Mouse (Mus musculus) frontal cortex, postnatal 36 days (tissue): ENCODE results near the gene Ramp1.

ENCODE experiments used
- DNase-seq, 2 experiments: peaks; one replicate each; pipeline ENCODE4 v3.0.0; 2022; ENCODE audit warnings: low spot score in 2 of 2

Ramp1 gene

DNA sequence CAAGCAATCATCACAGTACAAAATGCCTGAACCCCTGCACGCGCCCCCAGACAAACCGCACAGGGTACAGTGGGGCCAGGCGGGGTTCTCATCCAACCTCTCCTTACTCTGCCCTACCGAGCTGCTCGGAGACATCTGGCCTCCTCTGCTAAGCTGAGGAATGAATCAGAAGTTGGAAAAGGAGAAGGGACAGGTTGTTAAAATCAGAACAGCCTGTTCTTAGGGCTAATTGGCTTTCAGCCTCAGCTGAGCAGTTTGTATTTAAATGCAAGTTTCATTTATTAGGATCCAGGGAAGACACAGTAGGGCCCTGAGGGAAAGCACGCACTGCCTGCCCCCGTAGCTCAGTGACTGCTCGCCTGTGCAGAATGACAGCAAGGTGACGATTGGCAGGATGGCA is 20.2 kb downstream of the Ramp1 start:
- DNase-seq = no peak

DNA sequence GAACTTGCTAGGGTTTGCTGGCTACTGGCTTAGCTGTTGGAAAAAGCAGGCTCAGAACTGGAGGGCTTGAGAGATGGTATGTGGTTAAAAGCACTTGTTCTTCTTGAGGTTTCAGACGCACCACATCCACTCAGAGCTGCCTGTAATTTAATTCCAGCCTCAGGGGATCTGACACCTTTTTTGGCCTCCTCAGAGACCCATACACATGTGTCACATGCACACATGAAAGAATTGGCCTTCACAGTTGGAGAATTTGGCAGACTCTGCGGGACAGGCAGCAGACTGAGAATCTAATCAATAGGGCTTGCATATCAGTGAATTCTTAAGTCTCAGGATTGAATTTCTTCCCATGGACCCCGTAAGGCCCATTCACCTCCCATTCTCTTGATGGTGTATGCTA is 21.5 kb downstream of the Ramp1 start:
- DNase-seq = no peak

DNA sequence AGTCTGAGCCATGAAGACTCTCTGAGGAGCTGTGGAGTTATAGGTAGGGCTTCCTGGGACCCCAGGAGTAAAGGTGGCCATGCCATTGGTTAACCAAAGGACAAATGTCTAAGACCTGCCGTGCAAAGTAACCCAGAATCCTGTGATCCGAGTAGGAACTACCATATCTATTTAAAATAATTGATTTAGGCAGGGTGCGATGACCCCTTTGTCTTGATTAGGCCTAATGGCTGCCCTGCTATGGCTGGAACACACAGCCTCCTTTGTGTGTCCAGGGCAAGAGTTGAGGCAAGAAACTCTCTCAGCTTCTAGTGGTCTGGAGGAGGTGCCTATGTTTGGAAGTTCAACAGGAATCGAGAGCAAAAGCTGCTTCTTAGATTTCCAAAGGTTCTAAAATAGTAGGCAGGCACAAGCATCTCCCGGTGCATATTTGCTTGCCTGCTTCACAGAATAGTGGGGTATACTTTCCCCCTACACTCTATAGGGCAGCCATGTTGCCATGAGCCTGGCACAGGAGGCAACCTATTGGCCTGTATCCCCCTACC is 24.7 kb downstream of the Ramp1 start:
- DNase-seq = peak in 1 of 2 experiments; percentile 54

DNA sequence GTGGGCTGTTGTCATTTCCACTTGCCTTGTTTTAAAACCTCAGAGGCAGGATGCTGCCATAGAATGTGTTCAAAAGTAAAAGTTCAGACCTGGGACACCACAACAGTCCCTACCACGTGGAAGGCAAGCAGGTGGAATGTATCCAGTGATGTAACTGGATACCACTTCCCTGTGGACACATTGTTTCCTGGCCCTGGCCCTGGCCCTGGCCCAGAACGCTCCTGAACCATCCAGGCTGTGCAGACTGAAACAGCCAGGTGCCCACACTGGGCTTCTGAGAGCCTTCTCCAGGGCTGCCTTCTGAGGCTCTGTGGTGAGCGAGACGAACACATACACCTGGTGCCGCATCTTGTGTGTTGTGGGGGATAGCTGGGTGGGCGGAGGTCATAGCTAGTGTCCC is 26.0 kb downstream of the Ramp1 start:
- DNase-seq = no peak

DNA sequence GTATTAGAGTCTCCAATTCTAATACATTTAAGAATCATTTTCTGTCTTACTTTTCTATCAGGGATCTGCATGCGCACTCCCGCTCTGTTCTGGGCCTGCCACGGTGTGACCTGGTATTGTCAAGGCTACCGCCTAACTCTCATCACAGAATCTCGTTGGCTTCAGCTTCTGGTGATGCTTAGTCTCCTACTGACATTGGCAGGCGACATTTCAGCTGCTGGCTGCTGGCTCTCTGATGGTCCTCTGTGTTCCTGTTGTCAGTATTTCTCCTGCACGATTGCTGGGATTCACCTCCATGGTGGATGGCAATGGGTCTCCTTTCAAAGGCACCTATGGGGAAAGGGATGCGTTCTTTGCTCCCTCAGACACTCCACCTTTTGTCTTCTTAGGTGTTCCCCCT is 26.7 kb downstream of the Ramp1 start:
- DNase-seq = no peak

DNA sequence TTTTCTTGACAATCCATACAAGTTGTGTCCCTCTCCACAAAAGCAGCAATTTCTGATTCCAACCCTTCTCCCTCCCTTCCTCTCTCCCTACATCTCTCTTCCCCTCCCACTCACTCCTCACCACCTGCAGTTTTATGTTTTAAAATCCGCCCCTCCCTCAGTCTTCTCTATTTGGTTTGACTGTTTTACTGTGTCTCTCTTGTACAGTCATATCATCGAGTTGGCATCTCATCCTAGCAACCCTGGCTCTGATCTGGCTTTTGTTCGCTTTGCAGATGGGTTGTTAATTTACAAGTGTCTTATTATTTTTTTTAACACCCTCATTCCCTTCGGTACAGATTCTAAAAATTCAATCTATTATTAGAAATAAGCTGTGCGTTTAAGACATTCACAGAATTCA is 27.3 kb downstream of the Ramp1 start:
- peak in 1 of 2 experiments; percentile 66 for DNase-seq

DNA sequence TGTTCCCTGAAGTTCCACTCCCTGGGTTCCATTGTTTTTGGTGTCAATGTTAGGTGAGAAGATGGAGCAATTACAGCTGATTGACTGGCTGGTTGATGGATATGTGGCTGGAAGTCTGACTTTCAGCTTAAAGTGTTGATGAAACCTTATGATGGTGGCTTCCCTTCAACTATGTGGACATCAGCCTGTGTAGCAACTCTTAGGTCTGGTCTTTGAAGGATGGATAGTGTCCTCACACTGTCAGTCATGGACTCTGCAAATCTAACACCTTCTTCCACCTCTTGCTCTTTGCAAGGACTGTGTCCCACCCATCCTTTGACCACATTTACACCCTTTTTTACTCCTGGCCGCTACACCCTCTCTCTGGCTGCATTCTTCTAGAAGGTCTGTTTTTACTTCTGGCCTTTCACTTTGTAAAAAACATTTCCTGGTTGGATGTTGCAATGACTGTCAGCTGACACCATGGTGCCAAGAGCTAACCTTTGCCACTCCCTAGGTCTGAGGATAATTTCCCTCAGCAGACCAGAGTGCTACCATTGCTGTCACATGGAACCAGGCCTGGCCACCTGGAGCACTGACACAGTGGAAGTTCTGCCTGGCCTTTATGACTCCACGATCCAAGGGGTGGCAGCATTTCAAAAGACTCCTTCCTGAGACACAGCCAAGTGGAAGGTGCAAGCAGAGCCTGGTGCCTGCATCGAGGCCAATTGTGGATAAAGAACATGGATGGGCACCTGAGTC is 27.9 kb downstream of the Ramp1 start:
- no peak for DNase-seq

DNA sequence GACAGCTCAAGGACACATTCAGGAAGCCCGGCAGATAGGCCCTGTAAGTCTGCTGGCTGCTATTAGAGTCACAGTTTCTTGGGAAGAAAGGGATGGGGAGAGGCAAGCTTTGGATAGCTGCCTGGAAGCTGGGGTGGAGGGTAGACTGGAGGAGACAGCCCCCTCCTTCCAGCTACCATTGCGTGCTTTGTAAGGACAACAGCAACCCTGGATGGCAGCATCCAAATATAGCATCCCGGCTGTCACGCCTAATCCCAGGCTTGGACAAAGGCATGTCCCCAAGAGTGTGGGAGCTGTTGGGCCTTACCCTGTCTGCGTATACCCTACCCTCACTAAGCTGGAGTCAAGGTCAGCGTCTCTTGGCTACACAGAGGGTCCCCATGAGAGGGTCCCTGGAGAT is 29.7 kb downstream of the Ramp1 start:
- peak; percentile 70 to 79 for DNase-seq

DNA sequence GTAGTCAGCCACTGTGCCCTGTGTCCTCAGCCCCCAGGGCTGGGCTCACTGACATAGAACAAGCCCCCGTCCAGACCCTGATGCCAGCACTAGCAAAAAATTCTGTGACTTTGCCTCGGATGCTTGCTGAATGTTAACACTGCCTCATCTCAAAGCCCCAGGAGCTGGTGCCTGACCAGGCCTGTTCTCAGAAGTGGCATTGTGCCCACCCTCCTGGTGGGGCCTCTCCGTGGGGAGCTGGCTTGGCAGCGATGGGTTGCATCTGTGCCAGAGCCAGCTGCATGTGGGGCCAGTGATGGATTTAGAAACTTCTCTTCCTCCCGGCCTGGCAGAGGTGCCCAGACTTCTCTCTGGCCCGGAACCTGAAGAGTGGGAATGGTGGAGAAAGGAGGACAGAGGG is 30.2 kb downstream of the Ramp1 start:
- peak; percentile 88 to 92 for DNase-seq

DNA sequence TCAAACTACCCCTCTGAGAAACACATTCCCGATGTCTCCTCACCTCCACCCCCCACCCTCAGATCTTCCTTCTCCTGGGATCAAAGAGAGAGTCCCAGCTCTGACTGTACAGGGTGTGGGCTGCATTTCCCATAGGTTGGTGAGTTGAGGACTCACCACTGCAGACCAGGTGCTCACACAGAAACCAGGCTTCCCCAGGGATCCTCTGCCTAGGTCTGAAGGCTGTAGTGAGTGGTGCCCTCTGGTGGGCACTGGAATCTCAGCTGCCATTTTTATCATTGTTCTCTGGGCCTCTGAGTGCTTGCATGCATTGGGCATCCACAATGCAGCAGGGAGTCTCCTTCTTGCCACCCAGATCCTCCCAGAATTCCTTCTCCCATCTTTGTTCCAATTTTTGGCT is 31.5 kb downstream of the Ramp1 start:
- DNase-seq = peak in 1 of 2 experiments; percentile 83

DNA sequence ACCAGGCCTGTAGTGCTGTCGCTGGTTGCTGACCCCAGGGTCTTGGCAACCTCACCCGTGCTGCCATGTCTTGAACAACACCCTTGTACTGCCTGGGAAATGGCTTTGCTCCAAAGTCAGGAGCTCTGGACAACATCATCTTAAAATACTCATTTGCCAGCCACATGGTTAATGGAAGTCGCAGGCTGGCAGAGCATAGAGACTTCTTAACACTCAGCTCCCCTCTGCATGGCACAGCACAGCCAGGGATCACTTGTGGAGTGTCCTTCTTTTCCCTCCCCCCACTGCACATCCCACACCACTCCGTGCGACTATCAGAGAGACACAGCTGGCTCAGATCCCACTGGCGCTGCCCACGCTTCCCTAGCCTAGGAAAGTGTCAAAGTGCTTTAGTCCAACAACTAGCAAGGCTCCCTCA is 32.0 kb downstream of the Ramp1 start:
- no peak for DNase-seq

DNA sequence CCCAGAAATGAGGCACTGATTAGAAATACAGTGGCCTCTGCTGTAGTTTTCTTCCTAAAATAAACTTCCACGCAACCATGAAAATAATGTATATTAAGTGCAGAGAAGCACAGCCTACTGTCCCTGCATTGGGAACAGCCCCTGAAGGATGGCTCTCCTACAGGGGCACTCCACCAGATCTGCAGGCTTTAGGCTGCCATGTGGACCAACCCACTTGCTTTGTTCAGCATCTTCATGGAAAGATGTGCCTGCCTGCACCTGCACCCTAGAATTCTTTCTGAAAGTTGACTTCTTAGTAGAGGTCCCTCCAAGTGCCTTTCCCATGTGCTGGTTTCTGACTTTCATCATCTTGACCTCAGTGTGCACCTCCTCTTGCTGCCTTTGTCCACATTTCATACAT is 35.6 kb downstream of the Ramp1 start:
- DNase-seq = no peak

DNA sequence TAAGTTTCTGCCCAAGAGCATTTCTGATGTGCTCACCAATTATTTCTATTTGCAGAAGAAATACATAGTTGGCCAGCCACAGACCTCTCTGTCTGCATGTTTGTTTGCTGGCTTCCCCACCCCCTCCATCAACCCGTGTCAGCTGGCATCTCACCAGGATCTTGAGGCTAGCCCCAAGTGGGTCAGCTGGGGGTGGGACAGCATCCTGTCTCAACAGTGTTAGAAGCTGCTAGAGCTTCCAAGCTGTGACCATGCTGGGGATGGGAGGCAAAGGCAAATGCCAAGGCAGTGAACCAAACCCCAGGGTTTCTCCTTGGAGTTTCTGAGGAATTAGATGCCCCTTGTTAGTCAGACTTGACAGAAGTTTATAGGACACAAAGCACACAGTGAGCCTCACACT is 36.4 kb downstream of the Ramp1 start:
- DNase-seq = no peak

DNA sequence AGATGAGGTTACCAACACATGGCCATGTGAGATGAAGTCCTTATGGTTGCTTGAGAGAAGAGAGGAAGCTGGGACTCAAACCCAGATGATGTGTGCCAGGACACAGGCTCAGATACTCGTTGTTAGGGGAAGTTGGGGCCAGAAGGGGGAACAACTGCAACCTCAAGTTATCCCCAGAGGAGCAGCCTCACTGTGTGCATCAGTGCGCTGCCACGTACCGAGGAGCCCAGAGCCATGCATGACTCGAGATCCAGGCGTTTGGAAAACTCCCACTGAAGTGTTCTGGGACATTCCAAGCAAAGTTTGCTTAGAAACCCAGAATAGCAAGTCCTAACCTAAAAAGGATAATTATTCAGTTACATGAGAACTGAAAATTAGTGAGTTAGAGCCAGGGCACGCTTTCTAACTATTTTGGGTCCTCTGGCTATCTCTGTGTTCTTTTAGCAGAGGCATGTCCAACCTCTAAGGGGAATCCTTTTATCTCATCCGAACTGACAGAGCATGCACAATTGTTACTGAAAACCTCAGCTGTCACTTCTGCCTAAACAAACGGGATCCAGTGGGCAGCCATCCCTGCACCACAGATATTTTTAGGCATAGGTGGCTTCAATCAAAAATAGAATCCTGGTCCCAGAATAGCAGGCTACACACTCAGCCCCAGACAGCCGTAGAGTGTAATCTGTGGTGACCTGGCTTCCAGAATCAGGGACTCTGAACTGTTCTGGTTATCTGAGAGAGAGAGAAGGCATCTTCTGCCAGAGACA is 37.1 kb downstream of the Ramp1 start:
- DNase-seq = peak in 1 of 2 experiments; percentile 45

DNA sequence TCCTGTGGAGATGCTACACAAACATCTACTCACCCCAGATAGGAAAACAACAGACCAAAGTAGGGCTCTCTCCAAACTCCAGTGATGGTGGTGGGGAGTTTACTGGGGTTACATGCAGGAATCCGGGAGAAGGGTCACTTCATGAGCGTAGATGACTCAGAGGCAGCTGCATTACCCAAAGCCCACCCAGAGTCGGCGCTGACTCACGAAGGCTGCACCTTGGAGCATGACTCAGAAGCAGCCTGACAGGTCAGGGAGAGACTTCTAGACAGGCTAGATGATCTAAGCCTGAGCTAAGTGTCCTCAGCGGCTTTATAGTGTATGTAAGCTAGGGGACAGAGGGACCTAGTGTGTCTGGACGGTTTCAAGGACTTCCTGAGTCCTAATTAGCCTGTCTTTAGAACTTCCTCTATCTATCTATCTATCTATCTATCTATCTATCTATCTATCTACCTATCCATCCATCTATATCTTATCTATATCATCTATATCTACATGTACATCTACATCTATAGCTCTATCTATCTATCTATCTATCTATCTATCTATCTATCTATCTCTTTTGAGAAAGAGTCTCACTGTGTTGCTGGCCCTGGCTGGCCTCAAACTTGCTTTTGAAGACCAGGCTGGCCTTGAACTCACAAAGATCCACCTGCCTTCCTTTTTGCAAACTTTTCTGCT is 40.2 kb downstream of the Ramp1 start:
- no peak for DNase-seq

DNA sequence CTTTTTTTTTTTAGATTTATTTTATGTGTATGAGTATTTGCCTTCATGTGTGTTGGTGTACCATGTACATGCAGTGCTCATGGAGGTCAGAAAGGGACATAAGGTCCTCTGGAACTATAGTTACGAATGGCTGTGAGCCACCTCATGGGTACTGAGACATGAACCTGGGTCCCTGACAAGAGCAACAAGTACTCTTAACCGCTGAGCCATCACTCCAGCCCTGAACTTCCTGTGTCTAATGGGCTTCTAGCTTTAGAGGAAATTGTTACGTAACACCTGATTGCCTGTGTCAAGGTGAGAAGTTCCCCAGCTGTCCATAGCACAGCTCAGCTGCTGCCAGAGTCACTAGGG is 40.7 kb downstream of the Ramp1 start:
- no peak for DNase-seq

DNA sequence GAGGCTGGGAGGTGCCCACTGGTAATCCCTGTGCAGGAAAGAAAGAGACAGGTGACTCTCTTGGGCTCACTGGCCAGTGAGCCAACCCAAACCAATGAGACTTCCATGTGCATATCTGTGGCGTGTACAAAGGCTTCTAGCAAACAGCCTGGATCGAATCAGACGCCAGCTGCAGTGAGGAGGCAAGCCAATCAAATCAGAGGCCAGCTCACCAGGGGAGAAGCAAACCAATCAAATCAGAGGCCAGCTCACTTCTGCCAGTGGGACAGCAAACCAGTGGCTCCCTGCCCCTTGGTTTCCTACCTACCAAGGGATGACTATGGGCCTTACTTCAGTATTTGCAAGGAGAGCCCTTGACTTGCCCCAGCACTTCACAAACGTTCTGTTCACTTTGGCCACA is 46.9 kb downstream of the Ramp1 start:
- no peak for DNase-seq

DNA sequence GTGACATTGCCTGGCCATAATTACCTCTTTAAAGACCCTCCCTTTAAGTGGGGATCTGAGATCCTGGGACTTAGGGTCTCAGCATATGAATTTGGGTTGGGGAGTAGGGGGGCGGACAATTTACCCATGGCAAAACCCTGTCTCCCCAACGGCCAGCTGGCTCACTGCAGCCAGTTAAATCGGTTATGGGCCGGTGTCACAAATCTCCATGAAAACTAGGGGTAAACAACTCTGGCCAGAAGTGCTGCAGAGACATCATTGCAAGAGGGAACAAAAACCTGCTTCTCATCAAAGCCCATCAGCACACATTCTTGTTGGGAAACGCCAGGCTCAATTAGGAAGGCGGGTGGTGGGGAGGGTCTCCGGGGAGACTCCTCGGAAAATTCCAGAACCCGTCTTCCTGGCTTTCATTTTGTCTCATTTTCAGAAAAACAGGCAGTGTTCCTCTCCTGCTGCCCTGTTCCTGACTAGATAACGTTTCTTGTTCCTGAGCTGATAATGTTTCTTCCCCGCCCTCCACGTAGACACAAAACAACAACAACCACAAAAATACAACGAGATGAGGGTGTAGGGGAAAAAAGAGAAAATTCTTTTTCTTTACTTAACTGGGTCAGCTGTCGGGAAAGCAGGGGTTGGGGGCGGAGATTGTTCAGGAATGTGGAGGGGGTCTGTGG is 47.9 kb downstream of the Ramp1 start:
- DNase-seq = no peak

DNA sequence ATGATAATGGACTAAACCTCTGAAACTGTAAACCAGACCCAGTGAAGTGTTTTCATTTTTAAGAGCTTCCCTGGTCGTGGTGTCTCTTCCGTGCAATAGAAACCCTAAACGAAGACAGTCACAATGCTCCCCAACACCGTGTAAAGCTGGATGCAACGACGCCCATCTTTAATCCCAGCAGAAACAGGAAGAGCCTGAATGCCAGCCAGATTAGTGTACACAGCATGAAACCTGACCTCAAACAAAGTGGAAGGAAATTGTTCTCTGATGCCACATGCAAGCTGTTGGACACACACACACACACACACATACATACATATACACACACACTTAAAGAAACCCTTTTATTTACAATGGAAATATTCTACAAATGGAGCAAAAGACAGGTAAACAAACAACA is 51.5 kb downstream of the Ramp1 start:
- no peak for DNase-seq

DNA sequence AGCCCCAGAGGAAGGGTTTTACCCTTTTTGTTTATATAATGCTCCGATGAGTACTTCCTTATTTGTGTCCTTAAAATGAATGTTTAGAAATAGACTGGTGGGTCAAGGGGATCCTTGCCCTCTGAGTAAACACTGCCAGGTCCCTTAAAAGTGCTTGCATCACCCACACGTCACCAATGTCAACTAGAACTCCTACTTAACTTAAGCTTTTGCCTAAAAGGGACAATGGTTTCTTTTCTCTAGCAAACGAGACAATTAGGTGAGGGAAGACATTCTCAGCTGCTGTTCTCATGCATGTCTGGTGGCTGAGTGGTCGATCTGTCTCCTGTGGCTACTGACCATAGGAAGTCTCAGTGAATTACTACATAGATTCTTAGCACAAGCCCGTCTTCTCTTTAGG is 52.3 kb downstream of the Ramp1 start:
- DNase-seq = no peak

DNA sequence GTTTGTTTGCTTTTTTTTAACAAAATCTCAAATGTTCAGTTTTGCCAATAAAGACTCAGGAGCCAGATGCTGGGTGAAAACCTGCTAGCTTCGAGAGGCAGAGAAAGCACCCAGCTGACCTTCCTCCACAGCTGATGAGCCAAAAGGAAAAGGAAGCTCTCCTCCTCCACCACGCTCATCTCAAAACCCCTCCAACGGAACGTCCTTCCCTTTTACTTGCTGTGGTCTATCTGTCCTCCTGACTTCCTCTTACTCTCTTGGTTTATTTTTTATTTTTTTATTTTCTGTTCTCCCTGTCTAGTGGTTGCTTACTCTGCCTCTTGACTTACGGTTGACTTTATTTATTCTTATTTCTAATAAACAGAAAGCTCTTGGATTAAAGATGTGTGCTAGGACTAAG is 55.8 kb downstream of the Ramp1 start:
- DNase-seq = no peak

DNA sequence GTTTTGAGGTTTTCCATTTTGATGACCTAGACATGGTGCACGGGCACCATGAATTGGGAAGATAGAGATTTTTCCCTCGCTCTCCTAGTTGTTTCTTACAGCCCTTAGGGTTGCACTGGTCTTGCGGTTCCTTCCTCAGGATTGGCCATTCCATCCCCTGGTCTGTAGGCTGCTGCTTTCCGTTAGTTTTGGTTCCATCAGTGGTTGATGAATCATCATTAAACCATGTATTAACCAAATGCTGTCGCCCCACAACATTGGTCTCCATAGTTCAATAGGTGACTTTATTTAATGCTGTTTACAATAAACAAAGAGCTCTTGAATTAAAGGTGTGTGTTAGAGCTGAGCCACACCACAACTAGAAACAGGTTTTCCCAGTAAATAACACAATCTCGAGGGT is 58.1 kb downstream of the Ramp1 start:
- no peak for DNase-seq
